Mouse (Mus musculus) brown adipose tissue, adult 24 weeks (tissue): Measurements from ENCODE around the gene Upk3a. TPM values are rescaled to one million over a fixed set of nuclear protein-coding genes. Genes with fewer than 3 reads are reported as not detected.
A peak's percentile ranks its signal among the peaks of the same experiment; 100 is the strongest.

Experiments
- H3K27ac ChIP-seq: fragments of 200-500 bp; replicated peaks from 2 replicates; pipeline ENCODE4 v1.5.1; 2012; ENCODE audit warnings: low read depth, mild to moderate bottlenecking, low read length
- H3K4me1 ChIP-seq: fragments of 200-500 bp; 2 replicates; pipeline ENCODE4 v1.6.1; 2012; ENCODE audit warnings: low read length, mixed read lengths; ENCODE audit not compliant: control insufficient read depth, insufficient read depth, insufficient read length
- H3K4me3 ChIP-seq: fragments of 200-500 bp; 2 replicates; pipeline ENCODE4 v1.5.1; 2012; ENCODE audit warnings: low read depth, mild to moderate bottlenecking, low read length, moderate library complexity; ENCODE audit not compliant: insufficient read depth
- polyA plus RNA-seq: library from polyadenylated mRNA; stranded (reverse); fragments of >200 nt; gene quantifications from 2 replicates; pipeline ENCODE4 v1.2.4, GENCODE M21; 2012; ENCODE audit not compliant: missing spikeins, insufficient read depth, insufficient read length

Gene Upk3a
- polyA plus RNA-seq, result not detected in 2 replicates

DNA sequence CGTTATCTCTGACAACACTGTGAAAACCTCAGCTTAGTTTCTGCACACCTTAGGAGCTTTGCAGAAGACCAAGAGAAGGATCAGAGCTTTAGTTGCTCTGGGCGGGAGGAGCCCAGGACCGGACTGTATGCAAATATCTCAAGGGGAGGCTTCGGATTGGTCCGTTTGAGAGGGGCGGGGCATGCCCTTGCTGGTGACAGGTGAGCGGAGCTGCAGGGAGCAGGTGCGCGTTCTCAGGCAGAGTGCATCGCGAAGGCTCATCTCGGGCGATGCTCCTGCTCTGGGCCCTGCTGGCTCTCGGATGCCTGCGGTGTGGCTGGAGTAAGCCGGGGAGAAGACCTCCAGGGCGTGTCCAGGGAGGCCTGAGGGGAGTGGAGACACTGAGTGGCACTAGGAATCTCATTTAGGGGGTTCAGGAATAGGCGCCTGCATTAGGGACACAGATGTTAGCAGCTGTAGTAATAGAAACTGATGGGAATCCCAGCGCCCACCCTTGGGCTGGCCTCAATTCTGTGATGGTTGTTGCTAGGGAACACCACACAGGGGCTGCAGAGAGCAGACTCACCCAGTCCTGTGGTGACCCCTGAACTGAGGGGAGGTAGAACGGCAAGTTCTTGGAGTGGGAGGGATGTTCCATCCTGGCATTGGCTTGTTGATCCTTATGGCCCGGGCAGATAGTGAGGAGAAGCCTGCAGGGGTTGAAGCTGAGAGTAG lies at the start of gene Upk3a:
TSS of gene Upk3a (plus strand) at position 191 of the 714 bp plus-strand sequence.
- Histone ChIP-seq H3K27ac (no peak within 1 kb of the TSS), H3K4me1 (no peaks in the 10 kb centered on the region), H3K4me3 (no peak within 1 kb of the TSS)

DNA sequence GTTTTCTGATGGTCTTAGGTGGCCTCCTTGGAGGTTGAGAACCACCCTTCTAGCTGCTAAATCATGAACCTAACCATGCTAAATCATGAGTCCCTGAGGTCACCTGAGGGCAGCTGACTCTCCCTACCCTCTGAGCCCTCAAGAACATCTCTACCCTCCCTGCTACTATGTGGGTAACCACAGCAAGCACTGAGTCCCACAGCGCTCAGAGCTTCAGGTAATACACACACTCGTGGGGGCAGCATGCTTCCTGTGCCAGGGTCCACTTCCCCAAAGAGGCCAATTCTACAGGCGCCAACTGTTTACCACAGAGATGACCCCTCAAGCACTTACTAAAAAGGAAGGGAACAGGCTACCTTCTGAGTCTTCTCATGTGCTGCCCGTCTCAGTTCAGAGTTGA lies 48.4 kb upstream of the Upk3a start:
- Histone ChIP-seq H3K27ac (no peak overlapping the region), H3K4me3 (no peak overlapping the region), H3K4me1 (no peaks in the 10 kb centered on the region)

DNA sequence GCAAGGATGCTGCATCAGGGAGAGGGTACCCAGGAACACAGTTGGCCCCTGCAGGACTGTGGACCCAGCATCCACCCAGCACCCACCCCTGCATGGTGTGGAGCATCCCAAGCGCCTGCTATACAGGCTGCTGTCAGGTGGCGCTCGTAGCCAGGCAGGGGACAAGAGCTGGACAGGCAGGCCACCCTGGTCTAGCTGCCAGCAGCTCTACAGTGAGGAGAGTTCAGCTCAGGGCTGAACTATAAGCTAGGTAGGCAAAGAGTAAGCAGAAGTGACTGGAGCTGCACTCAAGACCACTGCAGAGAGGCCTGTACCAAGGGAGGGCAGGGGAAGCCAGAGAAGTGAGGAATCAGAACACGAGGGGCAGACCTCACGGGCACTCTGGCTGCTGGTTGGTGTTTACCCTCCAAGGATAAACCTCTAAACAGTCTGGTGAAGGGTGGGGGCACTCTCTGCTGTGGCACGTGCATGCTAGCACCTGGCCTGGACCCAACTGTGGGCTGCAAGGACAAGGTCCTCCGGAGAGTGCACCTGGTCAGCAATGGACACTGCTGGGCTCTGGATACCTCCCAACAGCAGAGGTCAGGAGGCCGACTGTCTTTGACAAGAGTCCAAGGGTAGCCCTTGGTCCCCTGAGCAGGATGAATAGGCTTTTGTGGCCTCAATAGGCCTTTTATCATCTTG lies 43.9 kb upstream of the Upk3a start:
- Histone ChIP-seq H3K4me3 (no peak overlapping the region), H3K27ac (no peak overlapping the region), H3K4me1 (peaks cover 11% of the 10 kb centered on the region)

DNA sequence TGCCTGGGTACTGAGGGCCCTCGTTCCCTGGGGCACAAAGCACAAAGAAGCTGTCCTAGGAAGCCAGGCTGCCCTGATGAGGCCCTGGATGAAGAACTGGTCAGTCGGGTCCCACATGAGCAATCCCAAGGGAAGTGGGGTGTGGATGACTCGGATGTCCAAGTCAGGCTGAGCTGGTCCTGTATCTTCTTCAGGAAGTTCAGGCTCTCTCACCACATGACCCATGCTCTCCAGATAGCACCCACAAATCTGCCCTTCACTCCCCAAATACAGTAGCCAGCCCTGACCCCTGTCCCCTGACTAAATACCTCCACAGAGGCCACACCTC lies 43.4 kb upstream of the Upk3a start:
- Histone ChIP-seq H3K27ac (no peak overlapping the region), H3K4me3 (no peak overlapping the region), H3K4me1 (peaks cover 11% of the 10 kb centered on the region)

DNA sequence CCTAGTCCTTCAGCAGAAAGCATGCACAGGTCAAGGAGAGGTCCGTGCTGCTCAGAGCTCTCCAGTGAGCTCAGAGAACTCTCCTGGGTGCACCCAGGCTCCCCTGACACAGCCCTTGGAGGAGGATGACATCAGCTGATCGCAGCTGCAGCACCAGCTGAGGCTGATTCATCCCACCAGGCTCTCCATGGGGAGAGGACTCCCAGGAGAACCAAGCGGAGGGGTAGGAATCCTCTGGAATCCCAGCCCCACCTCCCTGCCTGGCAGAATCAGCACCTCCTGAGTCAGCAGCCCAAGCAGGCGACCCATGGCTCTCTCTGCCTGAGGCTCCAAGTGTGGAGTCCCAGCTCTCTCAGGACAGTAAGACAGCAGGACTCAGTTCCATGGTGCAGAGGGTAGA lies 41.2 kb upstream of the Upk3a start:
- Histone ChIP-seq H3K4me1 (peaks cover 11% of the 10 kb centered on the region), H3K4me3 (no peak overlapping the region), H3K27ac (no peak overlapping the region)

DNA sequence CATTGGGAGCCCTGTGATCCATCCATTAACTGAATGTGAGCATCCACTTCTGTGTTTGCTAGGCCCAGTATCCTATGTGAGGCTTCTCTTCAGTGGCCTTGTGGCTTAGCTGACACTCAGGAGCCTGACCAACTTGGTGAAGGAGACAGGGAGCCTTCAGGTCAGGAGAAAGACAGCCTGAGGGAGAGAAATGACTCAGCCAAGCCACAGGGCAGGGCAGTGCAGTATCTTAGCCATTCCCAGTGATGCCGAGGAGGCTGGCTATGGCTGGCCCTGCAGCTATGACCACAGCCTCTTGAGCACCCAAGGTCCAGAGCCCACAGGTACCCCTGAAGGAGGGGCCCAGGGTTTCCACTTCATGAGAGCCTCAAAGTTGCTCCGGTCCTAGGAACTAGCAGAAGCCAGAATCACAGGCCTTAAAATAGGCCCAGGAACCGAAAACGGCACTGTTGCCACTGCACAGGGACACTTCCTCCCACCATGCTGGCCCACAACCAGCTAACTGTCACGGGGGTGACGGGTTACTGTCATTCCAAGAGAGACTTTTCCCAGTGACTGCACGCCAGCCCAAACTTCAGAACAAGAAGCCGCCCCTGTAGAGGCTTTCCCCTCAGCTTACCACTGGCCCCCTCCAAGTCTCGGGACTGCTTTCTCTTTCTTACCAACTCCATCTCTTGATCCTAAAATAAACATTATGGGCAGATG lies 35.2 kb upstream of the Upk3a start:
- no peak overlapping the region for H3K4me3 ChIP-seq
- H3K27ac ChIP-seq, result peak overlapping the region; percentile 45; the same call in 1 of the 2 replicates
- H3K4me1 ChIP-seq, result peaks cover 10% of the 10 kb centered on the region

DNA sequence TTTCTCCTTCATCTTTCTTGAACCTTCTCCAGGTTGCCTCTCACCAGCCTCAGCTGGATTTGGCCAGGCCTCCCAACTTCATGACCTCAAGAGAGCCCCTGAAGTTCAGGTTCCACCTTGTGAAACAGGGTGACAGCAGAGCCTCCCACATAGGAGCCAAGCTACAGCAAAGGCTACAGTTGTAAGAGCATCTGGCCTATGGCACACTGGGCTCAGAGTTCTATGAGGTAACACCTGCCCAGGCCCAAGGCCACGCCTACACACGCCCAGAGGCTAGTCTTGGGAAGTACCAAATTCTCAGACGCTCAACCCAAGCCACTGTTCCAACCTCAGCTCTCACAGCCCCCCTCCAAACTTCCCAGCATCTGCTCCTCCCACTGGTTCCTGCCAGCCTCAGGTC lies 34.1 kb upstream of the Upk3a start:
- H3K4me3 ChIP-seq, result no peak overlapping the region
- 0 out of 2 replicates have a peak overlapping the region, but pooled peaks have one; percentile 21 for H3K27ac ChIP-seq
- peaks cover 8% of the 10 kb centered on the region for H3K4me1 ChIP-seq

DNA sequence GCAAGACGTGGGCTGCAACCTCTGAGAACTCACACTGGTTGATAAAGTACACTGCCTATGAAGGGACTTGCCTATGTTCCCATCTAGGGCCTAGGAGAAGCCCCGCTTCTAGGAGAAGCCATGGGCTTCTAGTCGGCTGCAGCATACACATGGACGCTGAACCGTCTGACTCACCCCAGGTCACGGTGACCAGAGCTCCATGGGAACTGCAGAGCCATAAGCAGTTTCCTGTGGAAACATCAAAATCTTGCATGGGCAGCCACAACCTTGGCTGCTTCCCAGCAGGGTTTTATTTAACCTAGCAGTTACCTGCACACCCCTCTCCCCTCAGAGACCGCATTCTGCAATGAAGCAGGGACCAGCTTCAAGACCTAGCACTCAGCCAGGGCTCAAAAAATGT lies 33.2 kb upstream of the Upk3a start:
- H3K27ac ChIP-seq, result no peak overlapping the region
- peaks cover 8% of the 10 kb centered on the region for H3K4me1 ChIP-seq
- no peak overlapping the region for H3K4me3 ChIP-seq

DNA sequence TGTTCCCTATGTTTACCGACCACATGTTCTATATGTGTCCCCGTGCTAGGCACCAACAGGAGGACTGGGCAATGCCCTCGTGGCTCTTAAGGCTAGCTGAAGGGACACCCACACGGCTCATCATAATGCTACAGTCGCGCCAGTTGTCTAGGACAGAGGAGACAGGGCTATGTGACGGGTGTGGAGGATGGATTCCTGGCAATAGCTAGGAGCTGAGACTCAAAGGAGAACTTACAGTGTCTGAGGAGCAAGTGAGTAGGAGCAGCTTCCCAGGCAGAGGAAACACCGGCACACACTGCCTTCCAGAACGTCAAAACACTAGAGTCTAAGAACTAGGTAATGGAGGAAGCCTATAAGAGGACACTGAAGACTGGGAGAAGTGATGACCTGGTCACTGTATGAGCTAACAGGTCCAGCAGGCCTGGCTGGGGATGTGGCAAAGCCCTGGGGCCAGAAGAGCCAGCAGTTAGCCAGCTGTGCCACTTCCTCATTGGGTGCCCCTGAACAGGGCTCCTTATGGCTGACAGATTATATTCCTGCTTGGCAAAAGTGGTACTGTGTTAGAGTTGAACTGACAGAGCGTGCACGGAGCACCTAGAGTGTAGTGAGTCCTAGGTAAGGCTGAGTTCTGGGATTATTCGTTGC lies 31.3 kb upstream of the Upk3a start:
- no peak overlapping the region for H3K27ac ChIP-seq
- peaks cover 8% of the 10 kb centered on the region for H3K4me1 ChIP-seq
- 0 out of 2 replicates have a peak overlapping the region, but pooled peaks have one; percentile 7 for H3K4me3 ChIP-seq

DNA sequence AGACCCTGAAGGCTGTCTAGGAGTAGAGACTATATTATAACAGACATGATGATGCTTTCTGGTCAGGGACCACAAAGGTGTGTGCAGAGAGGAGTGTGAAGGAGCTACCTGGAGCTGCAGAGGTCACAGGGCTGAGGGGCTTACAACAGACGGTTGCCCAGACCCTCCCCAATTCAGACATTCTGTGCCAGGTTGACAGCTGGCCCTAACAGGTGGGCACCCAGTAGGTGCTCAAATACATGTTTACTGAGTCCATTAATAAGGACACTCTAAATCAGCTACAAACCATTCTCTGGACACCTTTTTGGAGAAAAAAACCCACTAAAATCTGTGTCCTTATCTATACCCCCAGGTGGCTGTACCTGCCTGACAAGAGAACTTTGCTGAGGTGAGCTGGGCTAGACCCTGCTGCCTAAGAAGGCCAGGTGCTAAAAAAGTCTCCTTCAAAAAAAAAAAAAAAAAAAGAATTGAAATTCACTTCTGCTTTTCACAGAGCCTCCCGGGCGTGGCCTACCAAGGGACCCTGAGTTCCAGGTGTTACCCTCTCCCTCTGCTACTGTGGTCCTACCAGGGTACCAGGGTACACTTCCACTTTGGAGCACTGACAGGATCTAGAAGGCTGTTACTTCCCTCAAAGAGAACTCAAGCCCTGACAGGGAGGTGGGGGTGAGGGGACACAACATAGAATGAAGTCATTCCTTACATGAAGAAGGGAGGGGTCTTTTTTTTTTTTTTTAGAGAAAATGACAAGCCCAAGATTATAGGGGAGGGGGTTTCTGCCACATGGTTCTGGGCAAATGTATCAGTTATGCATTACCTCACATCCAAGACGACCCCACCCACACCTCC lies 30.5 kb upstream of the Upk3a start:
- Histone ChIP-seq H3K27ac (no peak overlapping the region), H3K4me1 (peaks cover 8% of the 10 kb centered on the region), H3K4me3 (peak overlapping the region; percentile 84)

DNA sequence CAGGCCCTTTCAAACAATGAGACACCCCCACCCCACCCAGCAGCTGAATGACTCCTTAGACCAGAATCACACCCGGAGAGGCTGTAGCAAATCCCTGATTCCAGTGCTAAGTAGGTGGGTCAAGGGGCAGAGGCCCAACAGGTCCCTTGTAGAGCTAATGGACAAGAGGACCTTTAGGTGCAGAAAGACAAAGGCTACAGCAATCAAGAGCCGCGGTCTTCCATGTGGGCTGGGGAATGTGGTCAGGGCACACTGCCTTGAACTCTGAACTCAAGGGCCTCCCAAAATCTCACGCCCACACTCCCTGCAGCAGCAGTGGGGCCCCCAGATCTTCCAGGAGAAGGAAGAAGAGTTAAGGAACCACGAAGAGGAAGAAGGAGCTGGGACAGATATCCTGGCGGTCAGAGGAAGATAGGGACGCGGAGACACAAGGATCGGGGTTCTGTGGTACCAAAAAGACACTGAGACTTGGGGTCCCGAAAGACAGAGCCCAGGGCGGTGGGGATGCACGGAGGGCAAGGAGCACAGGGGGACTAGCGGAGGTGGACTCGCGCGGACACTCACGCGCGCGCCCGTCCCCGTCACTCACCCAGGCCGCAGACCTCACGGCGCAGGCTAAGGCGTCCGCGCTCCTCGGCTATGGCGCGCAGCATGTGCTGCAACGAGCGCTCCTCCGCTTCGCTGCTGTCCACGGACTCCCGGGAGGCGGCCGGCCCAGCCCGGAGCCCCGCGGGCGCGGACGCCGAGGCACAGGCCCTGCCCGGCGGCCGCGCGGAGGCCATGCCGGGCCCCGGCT lies 29.7 kb upstream of the Upk3a start:
- H3K4me1 ChIP-seq, result peaks cover 8% of the 10 kb centered on the region
- peak overlapping the region; percentile 35 for H3K27ac ChIP-seq
- H3K4me3 ChIP-seq, result peak overlapping the region; percentile 84

DNA sequence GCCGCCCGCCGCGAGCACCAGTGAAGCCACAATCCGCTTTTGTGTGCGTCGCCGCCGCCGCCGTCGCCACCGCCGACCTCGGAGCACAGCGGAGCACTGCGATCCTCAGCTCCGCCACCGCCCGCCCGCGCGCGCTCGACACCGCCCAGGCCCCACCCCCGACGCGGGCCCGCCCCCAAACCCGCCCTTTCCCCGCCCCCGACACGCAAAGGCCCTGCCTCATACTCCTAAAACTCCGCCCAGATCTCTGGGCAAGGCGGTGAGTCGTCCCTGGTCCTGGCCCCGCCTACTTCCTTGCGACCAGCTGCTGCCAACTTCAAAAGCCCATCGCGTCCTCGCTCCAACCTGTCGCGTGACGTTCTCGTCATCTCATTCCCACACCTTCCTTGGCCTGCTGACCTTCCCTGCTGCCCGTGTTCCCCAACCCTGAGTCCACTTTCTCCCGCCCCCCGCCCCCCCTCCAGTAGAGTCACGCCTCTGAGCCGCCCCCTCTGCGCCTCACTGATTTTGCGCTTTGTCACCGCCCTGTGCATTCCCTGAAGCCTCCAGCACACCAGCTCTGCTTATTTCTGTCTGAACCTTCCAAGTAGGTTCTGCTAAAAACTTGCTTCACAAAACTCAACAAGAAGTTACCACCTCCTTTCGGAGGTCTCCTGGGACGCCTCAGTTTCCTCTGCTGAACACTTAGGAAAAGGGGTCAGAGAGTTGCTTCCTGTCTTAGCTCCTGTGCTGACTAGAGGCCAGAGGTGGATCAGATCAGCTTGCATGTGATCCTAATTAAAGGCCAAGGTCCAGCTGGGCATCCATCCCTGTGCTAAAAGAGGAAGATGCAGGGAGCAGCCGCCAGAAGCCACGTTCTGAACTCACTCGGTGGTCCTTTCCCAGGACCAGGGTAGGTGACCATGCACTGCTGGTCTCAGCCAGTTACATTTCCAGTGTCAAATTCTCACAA lies 28.8 kb upstream of the Upk3a start, which contains the start of gene 5031439G07Rik:
TSS of gene 5031439G07Rik (minus strand) at position 678 of the 952 bp plus-strand sequence.
- Histone ChIP-seq H3K4me1 (peaks cover 4% of the 10 kb centered on the region), H3K4me3 (peak within 1 kb of the TSS; percentile 84), H3K27ac (peak within 1 kb of the TSS; percentile 35)

DNA sequence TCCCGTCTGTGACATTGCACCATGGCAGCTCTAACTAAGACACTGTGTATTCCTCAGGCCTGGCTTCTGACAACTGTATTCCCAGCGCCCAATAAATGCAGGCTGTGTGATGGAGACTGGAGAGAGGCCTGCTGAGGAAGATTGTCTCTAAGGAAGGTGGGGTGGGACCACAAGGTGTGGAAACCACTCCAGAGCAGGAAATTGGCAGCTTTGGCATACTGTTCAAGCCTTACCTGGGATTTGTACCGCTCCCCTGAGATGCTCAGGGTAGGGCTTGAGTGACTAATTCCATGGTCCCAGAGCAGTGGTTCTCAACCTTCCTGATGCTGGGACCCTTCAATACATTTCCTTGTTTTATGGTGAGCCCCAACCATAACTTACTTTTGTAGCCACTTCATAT lies 27.8 kb upstream of the Upk3a start:
- no peak overlapping the region for H3K4me3 ChIP-seq
- no peaks in the 10 kb centered on the region; the same call in 1 of the 2 replicates for H3K4me1 ChIP-seq
- no peak overlapping the region for H3K27ac ChIP-seq
